Mouse (Mus musculus) lung, adult 2 months (tissue): Measurements from ENCODE around the gene Ppp1r9b.

Experiments
- CTCF ChIP-seq: fragments of 200-500 bp; IDR thresholded peaks from 2 replicates; pipeline ENCODE4 v1.5.1; 2011; ENCODE audit warnings: mild to moderate bottlenecking, low read length, control low read depth; ENCODE audit not compliant: insufficient read depth
- POLR2A ChIP-seq: fragments of 200-500 bp; IDR thresholded peaks from 2 replicates; pipeline ENCODE4 v1.6.1; 2011; ENCODE audit warnings: low read depth, mild to moderate bottlenecking, control low read depth, low read length, borderline replicate concordance; ENCODE audit errors: extremely low read depth

DNA sequence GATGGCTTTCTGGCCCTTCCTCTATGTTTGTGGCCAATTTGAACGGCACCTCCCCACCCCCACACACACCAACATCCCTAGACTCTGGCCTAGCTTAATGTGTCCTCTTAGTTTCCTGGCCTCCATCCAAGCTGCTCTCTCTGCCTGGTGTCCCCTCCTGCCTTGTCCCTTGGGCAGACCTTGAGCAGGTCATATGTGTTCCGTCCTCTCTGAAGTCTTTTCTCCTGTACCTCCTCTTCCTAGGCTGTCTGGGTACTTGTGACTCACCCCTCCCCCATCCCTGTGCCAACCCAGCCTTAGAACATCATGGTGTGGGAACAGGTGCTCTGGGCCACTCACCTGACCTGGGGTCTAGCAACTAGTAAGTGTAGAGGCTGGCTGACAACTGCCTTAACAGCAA lies 15.9 kb upstream of the Ppp1r9b start:
- TF ChIP-seq CTCF (no peak), POLR2A (no peak)
